Mouse (Mus musculus): ENCODE results near the gene Cers6. TPM values are rescaled to one million over a fixed set of nuclear protein-coding genes. Genes with fewer than 3 reads are reported as not detected.

Cers6 gene
- polyA plus RNA-seq, 1 experiment, result 10.2 TPM

- TF ChIP-seq GATA1 (IDR thresholded peaks at IDR 0.05; ENCODE audit: low read length), result no peak
Observed at GRCm38 (mm10) chr2:68994441-68994840, 133.2 kb downstream of the Cers6 start.

- TF ChIP-seq GATA1 (IDR thresholded peaks at IDR 0.05; ENCODE audit: low read length), result no peak
Observed at GRCm38 (mm10) chr2:68995723-68996122, 134.5 kb downstream of the Cers6 start.

GRCm38 (mm10) chr2:68996268-68996667, 135.0 kb downstream of the Cers6 start:
- no peak for TF ChIP-seq GATA1 (IDR thresholded peaks at IDR 0.05; ENCODE audit: low read length)

- no peak for TF ChIP-seq GATA1 (IDR thresholded peaks at IDR 0.05; ENCODE audit: low read length)
Observed at GRCm38 (mm10) chr2:69004001-69004400, 142.8 kb downstream of the Cers6 start.

DNA sequence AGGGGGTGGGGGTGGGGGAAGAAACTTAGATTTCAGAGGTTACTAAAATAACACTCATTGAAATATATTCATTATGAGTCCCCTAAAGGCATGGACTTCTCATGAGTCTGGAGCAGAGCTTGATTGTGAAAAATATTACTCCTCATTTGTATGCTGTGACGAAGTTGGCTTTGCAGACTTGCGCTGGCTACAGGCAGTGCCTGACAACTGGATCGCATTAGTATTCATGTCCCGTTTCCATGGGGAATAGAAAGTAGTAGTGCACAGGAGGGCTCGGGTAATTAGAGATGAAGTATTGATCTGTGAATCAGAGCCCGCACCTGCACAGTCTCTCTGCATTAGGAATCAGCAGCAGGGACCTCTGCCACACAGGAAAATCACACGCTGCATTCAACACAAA, 150.2 kb downstream of the Cers6 start:
- no peak for TF ChIP-seq GATA1 (IDR thresholded peaks at IDR 0.05; ENCODE audit: low read length)

DNA sequence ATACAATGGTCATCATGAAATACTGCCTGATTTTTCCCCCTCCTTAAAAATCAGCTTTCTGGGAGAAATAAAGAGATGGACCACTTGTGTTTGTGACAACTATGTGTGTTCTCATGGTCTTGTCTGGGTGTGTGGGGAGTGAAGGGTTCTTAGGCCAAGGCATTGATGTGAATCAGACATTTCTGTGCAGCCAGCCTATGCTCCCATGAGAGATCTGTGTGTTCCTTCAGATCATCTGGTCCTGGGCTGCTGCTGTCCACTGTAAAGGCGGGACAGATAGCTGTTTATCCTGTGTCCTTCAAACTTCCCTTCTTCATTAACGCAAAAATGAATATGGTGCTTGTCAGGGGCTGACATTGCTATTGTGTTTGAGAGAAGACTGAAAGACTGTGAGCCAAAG, 150.6 kb downstream of the Cers6 start:
- TF ChIP-seq GATA1 (IDR thresholded peaks at IDR 0.05; ENCODE audit: low read length), result no peak

- TF ChIP-seq GATA1 (IDR thresholded peaks at IDR 0.05; ENCODE audit: low read length), result no peak
Observed at GRCm38 (mm10) chr2:69014241-69014640, 153.0 kb downstream of the Cers6 start.

- no peak for TF ChIP-seq GATA1 (IDR thresholded peaks at IDR 0.05; ENCODE audit: low read length)
Observed at GRCm38 (mm10) chr2:69015172-69015724, 154.0 kb downstream of the Cers6 start.

DNA sequence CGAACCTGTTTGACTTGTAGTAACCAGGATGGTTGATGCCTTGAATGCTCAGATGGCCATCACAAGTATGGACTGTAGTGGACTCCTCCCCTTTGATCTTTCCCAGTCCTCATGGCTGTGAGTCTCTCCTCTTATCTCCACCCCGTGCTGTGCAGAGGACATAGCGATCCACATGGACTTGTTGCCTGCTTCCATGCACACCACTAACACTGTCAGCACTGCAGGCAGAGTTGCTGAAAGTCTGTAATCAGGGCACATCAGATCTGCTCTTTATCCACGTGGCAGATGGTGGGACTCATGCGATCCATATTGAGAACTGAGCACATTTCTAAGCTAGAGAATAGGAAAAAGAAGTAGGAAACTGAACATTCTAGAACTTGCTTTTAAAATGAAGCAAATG, 154.6 kb downstream of the Cers6 start:
- no peak for TF ChIP-seq GATA1 (IDR thresholded peaks at IDR 0.05; ENCODE audit: low read length)

DNA sequence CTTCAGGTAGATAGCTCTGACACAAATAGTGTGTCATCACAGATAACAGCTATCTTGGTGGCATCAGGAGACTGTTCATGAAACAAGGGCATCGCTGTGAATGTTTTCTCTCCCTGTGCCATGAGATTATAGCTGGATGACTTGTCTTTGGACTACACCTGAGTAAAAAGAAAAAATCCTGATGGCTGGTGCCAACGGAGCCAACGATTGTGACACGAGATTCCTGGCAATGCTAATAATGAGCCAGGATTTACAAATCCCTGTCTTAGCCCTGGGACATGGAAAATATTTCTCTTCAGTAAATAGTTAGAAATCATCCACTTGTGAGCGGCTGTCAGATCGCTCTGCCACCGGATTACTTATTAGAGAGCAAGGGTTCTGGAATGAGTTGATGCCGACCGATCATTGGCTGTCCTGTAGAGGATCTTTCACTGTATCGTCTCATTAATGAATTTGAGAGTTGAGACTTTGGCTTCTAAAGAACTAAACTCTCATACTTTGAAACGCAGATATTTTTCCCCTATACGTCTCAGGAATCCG, 157.9 kb downstream of the Cers6 start:
- TF ChIP-seq GATA1 (IDR thresholded peaks at IDR 0.05; ENCODE audit: low read length), result no peak

GRCm38 (mm10) chr2:69019821-69020489, 158.7 kb downstream of the Cers6 start:
- TF ChIP-seq GATA1 (IDR thresholded peaks at IDR 0.05; ENCODE audit: low read length), result no peak

- no peak for TF ChIP-seq GATA1 (IDR thresholded peaks at IDR 0.05; ENCODE audit: low read length)
Observed at GRCm38 (mm10) chr2:69020636-69021310, 159.5 kb downstream of the Cers6 start.

GRCm38 (mm10) chr2:69021516-69021915, 160.3 kb downstream of the Cers6 start:
- no peak for TF ChIP-seq GATA1 (IDR thresholded peaks at IDR 0.05; ENCODE audit: low read length)

DNA sequence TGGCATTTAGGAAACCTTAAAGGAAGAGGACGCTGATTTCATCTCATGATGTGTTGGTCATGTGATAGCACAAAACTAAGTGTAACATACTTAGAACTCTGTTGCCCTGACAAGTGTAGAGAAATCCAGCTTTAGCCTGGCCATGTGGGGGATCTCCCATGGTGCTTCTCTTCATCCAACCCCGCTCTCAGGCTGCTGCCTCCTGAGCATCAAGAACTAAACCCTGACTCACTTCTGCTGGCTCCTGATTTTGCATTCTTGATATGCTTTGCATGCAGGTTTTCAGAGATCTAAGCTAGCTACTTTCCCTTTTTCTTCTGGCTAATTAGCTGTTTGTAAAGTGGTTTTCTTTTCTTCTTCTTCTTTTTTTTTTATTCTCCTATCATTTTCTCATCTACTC, 163.6 kb downstream of the Cers6 start:
- TF ChIP-seq GATA1 (IDR thresholded peaks at IDR 0.05; ENCODE audit: low read length), result no peak

DNA sequence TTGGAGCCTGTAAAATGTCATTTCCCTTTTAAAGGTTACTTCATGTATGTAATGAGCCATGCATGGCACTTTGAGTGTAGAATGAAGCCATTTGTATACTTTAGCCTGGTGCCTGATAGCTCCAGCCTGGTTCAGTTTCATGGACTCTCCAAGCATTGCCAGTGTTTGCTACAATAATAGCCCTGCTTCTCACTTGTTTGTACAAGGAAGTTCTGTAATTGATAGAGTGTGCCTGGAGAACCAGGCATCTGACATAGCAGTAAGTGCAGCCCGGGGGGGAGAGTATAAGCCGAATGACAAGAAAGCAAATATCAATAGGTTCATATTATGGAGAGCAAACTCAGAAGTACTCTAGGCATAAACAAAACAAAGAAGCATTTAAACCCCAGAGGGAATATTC, 171.3 kb downstream of the Cers6 start:
- TF ChIP-seq GATA1 (IDR thresholded peaks at IDR 0.05; ENCODE audit: low read length), result no peak

- TF ChIP-seq GATA1 (IDR thresholded peaks at IDR 0.05; ENCODE audit: low read length), result no peak
Observed at GRCm38 (mm10) chr2:69035457-69035856, 174.2 kb downstream of the Cers6 start.

GRCm38 (mm10) chr2:69037362-69037761, 176.1 kb downstream of the Cers6 start:
- no peak for TF ChIP-seq GATA1 (IDR thresholded peaks at IDR 0.05; ENCODE audit: low read length)

Measured in G1E-ER4 (cell line).